18 mouse cellular contexts compared by ENCODE assay signal in genomic region chr5:125122049-125122448, GRCm38 (mm10). TPM values are rescaled to one million over a fixed set of nuclear protein-coding genes. Genes with fewer than 3 reads are reported as not detected.
DNase-seq lines count a peak whose midpoint lies in the region; ATAC-seq and TF ChIP-seq lines count a peak whose summit lies in the region.
"Had no signal": no experiment of that assay in that cellular context is flagged by ENCODE, and none has a peak within 500 bp of the region (broad histone marks: within the 10 kb centered on the region; RNA-seq: fewer than 3 reads in every experiment).

No protein-coding gene starts in this region.

- TF ChIP-seq CTCF in gastrocnemius, adult 2 months (IDR thresholded peaks at IDR 0.05): no peak

- no peak overlapping the region for H3K27ac ChIP-seq in gastrocnemius, adult 2 months
- peak overlapping the region; percentile 40; the same call in 1 of the 2 replicates for H3K27ac ChIP-seq in midbrain, embryonic 13.5 days
- H3K27ac ChIP-seq in midbrain, embryonic 11.5 days (ENCODE audit: low read depth, low read length): no peak overlapping the region
- H3K27ac ChIP-seq: layer of hippocampus, adult 2 months; stomach, embryonic 15.5 days had no signal

- WGBS in midbrain, embryonic 13.5 days: 90% methylated on average over 7 of the region's 7 CpGs
- 89% methylated on average over 7 of the region's 7 CpGs for WGBS in midbrain, embryonic 11.5 days

- ATAC-seq in midbrain, embryonic 13.5 days: no peak
- no peak for ATAC-seq in midbrain, embryonic 11.5 days (ENCODE audit: low FRiP score)
- ATAC-seq: forebrain, embryonic 16.5 days had no signal

- H3K36me3 ChIP-seq in midbrain, embryonic 13.5 days: peaks cover 34% of the 10 kb centered on the region
- H3K36me3 ChIP-seq in midbrain, embryonic 11.5 days (ENCODE audit: control insufficient read depth, insufficient read depth, low read length): peaks cover 14% of the 10 kb centered on the region

- H3K9me3 ChIP-seq in midbrain, embryonic 13.5 days: no peaks in the 10 kb centered on the region
- no peaks in the 10 kb centered on the region for H3K9me3 ChIP-seq in midbrain, embryonic 11.5 days (ENCODE audit: control insufficient read depth, low read length)
- H3K9me3 ChIP-seq: stomach, embryonic 15.5 days had no signal

- no peak overlapping the region for H3K4me2 ChIP-seq in midbrain, embryonic 13.5 days (replicated peaks)
- no peak overlapping the region for H3K4me2 ChIP-seq in midbrain, embryonic 11.5 days
- H3K4me2 ChIP-seq: stomach, embryonic 15.5 days had no signal

- H3K9ac ChIP-seq in midbrain, embryonic 13.5 days (replicated peaks): no peak overlapping the region
- no peak overlapping the region for H3K9ac ChIP-seq in midbrain, embryonic 11.5 days (ENCODE audit: low read length)
- H3K9ac ChIP-seq: stomach, embryonic 15.5 days had no signal

- intact Hi-C loops in gastrocnemius, adult 2 months (cut with DNase I): no loop called here
- intact Hi-C loops in gastrocnemius, postnatal 14 days (cut with DNase I; ENCODE audit: low total_unique reads): loop anchor here (10.0 kb wide), 1 partner anchor 53 kb away; the partner anchor contains the start of gene Ncor2

- peaks cover 58% of the 10 kb centered on the region for H3K4me1 ChIP-seq in midbrain, embryonic 13.5 days (replicated peaks)
- H3K4me1 ChIP-seq in midbrain, embryonic 11.5 days (ENCODE audit: control insufficient read depth, insufficient read depth, low read length): peaks cover 6% of the 10 kb centered on the region

- H3K4me3 ChIP-seq in gastrocnemius, adult 2 months: no peak overlapping the region
- no peak overlapping the region for H3K4me3 ChIP-seq in midbrain, embryonic 13.5 days (replicated peaks)
- no peak overlapping the region for H3K4me3 ChIP-seq in midbrain, embryonic 11.5 days (ENCODE audit: low read depth, low read length)
- H3K4me3 ChIP-seq: layer of hippocampus, adult 2 months; stomach, embryonic 15.5 days had no signal

- no peaks in the 10 kb centered on the region for H3K27me3 ChIP-seq in midbrain, embryonic 13.5 days
- no peaks in the 10 kb centered on the region for H3K27me3 ChIP-seq in midbrain, embryonic 11.5 days (ENCODE audit: control insufficient read depth, insufficient read depth, low read length)
- H3K27me3 ChIP-seq: CH12.LX; stomach, embryonic 15.5 days had no signal

- peak; percentile 47 to 55 for DNase-seq in cerebellum, adult 18-20 months
- DNase-seq in cerebellum, adult 11-12 months: no peak
- DNase-seq in gastrocnemius, adult 2 months: peak; percentile 72
- no peak for DNase-seq in gastrocnemius, postnatal 14 days
- DNase-seq in midbrain, embryonic 11.5 days (ENCODE audit: low spot score, missing footprints): no peak
- DNase-seq in layer of hippocampus, adult 18-20 months (ENCODE audit: low spot score in 2 of 2): no peak
- DNase-seq: heart, postnatal 36 days; kidney, adult 11 months; kidney, postnatal 10 days; lung, postnatal 10 days; midbrain, embryonic 14.5 days; retina, postnatal 1 day; thymus, adult 2 months had no signal

RNA-seq across cellular contexts. Expression of gene Ncor2, which starts 57.0 kb away (rescaled TPM):
- 100 to 1,000 TPM; 123 to 153 TPM for total RNA-seq in gastrocnemius, adult 2 months (2021)
- total RNA-seq in gastrocnemius, postnatal 14 days (2021): 10 to 100 TPM; 85.9 to 97.7 TPM
- polyA plus RNA-seq in midbrain, embryonic 13.5 days (2015; fragmentation: Nextera tagmentation; extraction: Ambion mirVana): 20.2 and 22.6 TPM in 2 replicates
- 13.4 and 14.7 TPM in 2 replicates for polyA plus RNA-seq in midbrain, embryonic 11.5 days (2014; fragmentation: Nextera tagmentation; extraction: Ambion mirVana)
- 100 to 1,000 TPM; 291 to 298 TPM for total RNA-seq in layer of hippocampus, adult 18-20 months (2021)

Comparison
In these comparisons a context has a peak if more than half of its experiments do, and no peak if none do; other contexts are left out.
1. DNase-seq: peak in cerebellum, adult 18-20 months (2 of 2) and gastrocnemius, adult 2 months (single experiment); none in cerebellum, adult 11-12 months (single experiment), gastrocnemius, postnatal 14 days (single experiment), midbrain, embryonic 11.5 days (single experiment) and layer of hippocampus, adult 18-20 months (0 of 2).